Mouse (Mus musculus): ENCODE results near the gene Eif4h.
"Not testable (repeated sequence)": the region's sequence is repeated elsewhere in the genome, so short reads cannot be mapped to it uniquely, and the experiment has no call there.

Gene Eif4h

GRCm38 (mm10) chr5:134669001-134669708 is 29.9 kb upstream of the Eif4h start:
- Histone ChIP-seq H3K9me3 (ENCODE audit: low read length) (no peaks in the 10 kb centered on the region), H3K27me3 (ENCODE audit: insufficient read depth, low read length) (no peaks in the 10 kb centered on the region), H3K4me3 (replicated peaks; ENCODE audit: low read length) (peak overlapping the region; percentile 75), H3K36me3 (ENCODE audit: insufficient read depth, low read length) (peaks cover 66% of the 10 kb centered on the region), H3K4me1 (replicated peaks; ENCODE audit: low read depth, low read length) (peaks cover 58% of the 10 kb centered on the region)
- TF ChIP-seq NANOG (IDR thresholded peaks at IDR 0.05; ENCODE audit: borderline replicate concordance, low read length): no peak
- TF ChIP-seq CTCF (conservative IDR thresholded peaks at IDR 0.05; ENCODE audit: low read length): no peak; the same call in 1 of the 2 replicates
- no peak for TF ChIP-seq POU5F1 (IDR thresholded peaks at IDR 0.05; ENCODE audit: borderline replicate concordance, low read length)

GRCm38 (mm10) chr5:134668495-134668894 is 29.2 kb upstream of the Eif4h start:
- H3K36me3 ChIP-seq (ENCODE audit: insufficient read depth, low read length): peaks cover 72% of the 10 kb centered on the region
- H3K27me3 ChIP-seq (ENCODE audit: insufficient read depth, low read length): no peaks in the 10 kb centered on the region
- H3K4me3 ChIP-seq (replicated peaks; ENCODE audit: low read length): peak overlapping the region; percentile 75
- no peaks in the 10 kb centered on the region for H3K9me3 ChIP-seq (ENCODE audit: low read length)
- peaks cover 64% of the 10 kb centered on the region for H3K4me1 ChIP-seq (replicated peaks; ENCODE audit: low read depth, low read length)
- TF ChIP-seq CTCF (conservative IDR thresholded peaks at IDR 0.05; ENCODE audit: low read length) (peak; percentile 71), POU5F1 (IDR thresholded peaks at IDR 0.05; ENCODE audit: borderline replicate concordance, low read length) (no peak)

GRCm38 (mm10) chr5:134656708-134657107 is 17.4 kb upstream of the Eif4h start:
- 0 out of 2 replicates have a peak, but pooled peaks cover 5% of the 10 kb centered on the region for H3K27me3 ChIP-seq (ENCODE audit: insufficient read depth, low read length)
- H3K4me1 ChIP-seq (replicated peaks; ENCODE audit: low read depth, low read length): peaks cover 53% of the 10 kb centered on the region
- peak overlapping the region; percentile 60 for H3K4me3 ChIP-seq (replicated peaks; ENCODE audit: low read length)
- no peak for TF ChIP-seq NANOG (IDR thresholded peaks at IDR 0.05; ENCODE audit: borderline replicate concordance, low read length)
- no peak for TF ChIP-seq POU5F1 (IDR thresholded peaks at IDR 0.05; ENCODE audit: borderline replicate concordance, low read length)
- TF ChIP-seq CTCF (conservative IDR thresholded peaks at IDR 0.05; ENCODE audit: low read length): no peak
- no peaks in the 10 kb centered on the region for H3K9me3 ChIP-seq (ENCODE audit: low read length)
- H3K36me3 ChIP-seq (ENCODE audit: insufficient read depth, low read length): peaks cover 33% of the 10 kb centered on the region

- Histone ChIP-seq H3K4me3 (replicated peaks; ENCODE audit: low read length) (no peak overlapping the region), H3K27me3 (ENCODE audit: insufficient read depth, low read length) (0 out of 2 replicates have a peak, but pooled peaks cover 7% of the 10 kb centered on the region), H3K4me1 (replicated peaks; ENCODE audit: low read depth, low read length) (peaks cover 35% of the 10 kb centered on the region), H3K36me3 (ENCODE audit: insufficient read depth, low read length) (0 out of 2 replicates have a peak, but pooled peaks cover 3% of the 10 kb centered on the region), H3K9me3 (ENCODE audit: low read length) (peaks cover 8% of the 10 kb centered on the region; the same call in 1 of the 2 replicates)
- no peak for TF ChIP-seq NANOG (IDR thresholded peaks at IDR 0.05; ENCODE audit: borderline replicate concordance, low read length)
- no peak for TF ChIP-seq CTCF (conservative IDR thresholded peaks at IDR 0.05; ENCODE audit: low read length)
- TF ChIP-seq POU5F1 (IDR thresholded peaks at IDR 0.05; ENCODE audit: borderline replicate concordance, low read length): no peak
Observed at GRCm38 (mm10) chr5:134652015-134652414, 12.7 kb upstream of the Eif4h start.

- TF ChIP-seq CTCF (conservative IDR thresholded peaks at IDR 0.05; ENCODE audit: low read length): peak; percentile 85
- TF ChIP-seq NANOG (IDR thresholded peaks at IDR 0.05; ENCODE audit: borderline replicate concordance, low read length): no peak
- no peak for TF ChIP-seq POU5F1 (IDR thresholded peaks at IDR 0.05; ENCODE audit: borderline replicate concordance, low read length)
- H3K4me3 ChIP-seq (replicated peaks; ENCODE audit: low read length): no peak overlapping the region
Observed at GRCm38 (mm10) chr5:134650926-134651325, 11.6 kb upstream of the Eif4h start.

GRCm38 (mm10) chr5:134648976-134649375 is 9.7 kb upstream of the Eif4h start:
- not testable (repeated sequence) for H3K27me3 ChIP-seq (ENCODE audit: insufficient read depth, low read length); H3K36me3 ChIP-seq (ENCODE audit: insufficient read depth, low read length); H3K9me3 ChIP-seq (ENCODE audit: low read length); H3K4me1 ChIP-seq (replicated peaks; ENCODE audit: low read depth, low read length); H3K4me3 ChIP-seq (replicated peaks; ENCODE audit: low read length)

More at GRCm38 (mm10) chr5:134650926-134651325, 11.6 kb upstream of the Eif4h start:
- peaks cover 24% of the 10 kb centered on the region for H3K4me1 ChIP-seq (replicated peaks; ENCODE audit: low read depth, low read length)
- 0 out of 2 replicates have a peak, but pooled peaks cover 7% of the 10 kb centered on the region for H3K27me3 ChIP-seq (ENCODE audit: insufficient read depth, low read length)
- H3K36me3 ChIP-seq (ENCODE audit: insufficient read depth, low read length): no peaks in the 10 kb centered on the region
- H3K9me3 ChIP-seq (ENCODE audit: low read length): peaks cover 8% of the 10 kb centered on the region; the same call in 1 of the 2 replicates

- Histone ChIP-seq H3K27me3 (ENCODE audit: insufficient read depth, low read length) (0 out of 2 replicates have a peak, but pooled peaks cover 7% of the 10 kb centered on the region), H3K4me3 (replicated peaks; ENCODE audit: low read length) (no peak overlapping the region), H3K36me3 (ENCODE audit: insufficient read depth, low read length) (no peaks in the 10 kb centered on the region), H3K4me1 (replicated peaks; ENCODE audit: low read depth, low read length) (peaks cover 10% of the 10 kb centered on the region), H3K9me3 (ENCODE audit: low read length) (peaks cover 8% of the 10 kb centered on the region; the same call in 1 of the 2 replicates)
- TF ChIP-seq CTCF (conservative IDR thresholded peaks at IDR 0.05; ENCODE audit: low read length) (no peak), POU5F1 (IDR thresholded peaks at IDR 0.05; ENCODE audit: borderline replicate concordance, low read length) (no peak), NANOG (IDR thresholded peaks at IDR 0.05; ENCODE audit: borderline replicate concordance, low read length) (no peak)
Observed at GRCm38 (mm10) chr5:134647394-134647793, 8.1 kb upstream of the Eif4h start.

GRCm38 (mm10) chr5:134646461-134646860 is 7.2 kb upstream of the Eif4h start:
- H3K36me3 ChIP-seq (ENCODE audit: insufficient read depth, low read length): no peaks in the 10 kb centered on the region
- H3K27me3 ChIP-seq (ENCODE audit: insufficient read depth, low read length): no peaks in the 10 kb centered on the region
- H3K4me3 ChIP-seq (replicated peaks; ENCODE audit: low read length): no peak overlapping the region

More at GRCm38 (mm10) chr5:134646461-134646860, 7.2 kb upstream of the Eif4h start:
- H3K4me1 ChIP-seq (replicated peaks; ENCODE audit: low read depth, low read length): peaks cover 12% of the 10 kb centered on the region
- TF ChIP-seq POU5F1 (IDR thresholded peaks at IDR 0.05; ENCODE audit: borderline replicate concordance, low read length) (no peak), CTCF (conservative IDR thresholded peaks at IDR 0.05; ENCODE audit: low read length) (peak; percentile 39)
- H3K9me3 ChIP-seq (ENCODE audit: low read length): peaks cover 8% of the 10 kb centered on the region; the same call in 1 of the 2 replicates

All from E14TG2a.4 (cell line).